Mouse (Mus musculus) B cell, adult 2 months (primary cell): Measurements from ENCODE around the gene Hrct1.
A peak's percentile ranks its signal among the peaks of the same experiment; 100 is the strongest.

Source experiments
- DNase-seq, 2 experiments: peaks; one replicate each; pipeline ENCODE4 v3.0.0; 2022

The Hrct1 gene

GRCm38 (mm10) chr4:43728576-43728954 lies 1.6 kb downstream of the Hrct1 start:
- DNase-seq = no peak

GRCm38 (mm10) chr4:43729126-43729525 lies 2.1 kb downstream of the Hrct1 start:
- DNase-seq = no peak

- no peak for DNase-seq
Measured at GRCm38 (mm10) chr4:43729794-43730550, 3.0 kb downstream of the Hrct1 start, which contains the start of gene Spaar. TSS of gene Spaar (plus strand) at chr4:43730034.

- DNase-seq = no peak
Measured at GRCm38 (mm10) chr4:43730750-43731297, 3.8 kb downstream of the Hrct1 start.

- no peak for DNase-seq
Measured at GRCm38 (mm10) chr4:43732171-43732570, 5.2 kb downstream of the Hrct1 start.

GRCm38 (mm10) chr4:43733186-43733585 lies 6.2 kb downstream of the Hrct1 start:
- DNase-seq = no peak

GRCm38 (mm10) chr4:43737144-43737543 lies 10.2 kb downstream of the Hrct1 start:
- no peak for DNase-seq

- no peak for DNase-seq
Measured at GRCm38 (mm10) chr4:43738989-43739674, 12.1 kb downstream of the Hrct1 start.

GRCm38 (mm10) chr4:43741526-43741925 lies 14.5 kb downstream of the Hrct1 start:
- no peak for DNase-seq

GRCm38 (mm10) chr4:43742637-43743036 lies 15.6 kb downstream of the Hrct1 start:
- no peak for DNase-seq

- no peak for DNase-seq
Measured at GRCm38 (mm10) chr4:43743099-43743498, 16.1 kb downstream of the Hrct1 start.

GRCm38 (mm10) chr4:43745187-43745586 lies 18.2 kb downstream of the Hrct1 start:
- DNase-seq = no peak

GRCm38 (mm10) chr4:43757213-43757612 lies 30.2 kb downstream of the Hrct1 start:
- no peak for DNase-seq

GRCm38 (mm10) chr4:43759571-43760418 lies 32.8 kb downstream of the Hrct1 start:
- DNase-seq = no peak

GRCm38 (mm10) chr4:43760460-43760859 lies 33.5 kb downstream of the Hrct1 start:
- peak; percentile 18 to 20 for DNase-seq

- DNase-seq = no peak
Measured at GRCm38 (mm10) chr4:43761336-43761735, 34.3 kb downstream of the Hrct1 start.

GRCm38 (mm10) chr4:43763410-43763809 lies 36.4 kb downstream of the Hrct1 start:
- DNase-seq = peak; percentile 35 to 38

GRCm38 (mm10) chr4:43768341-43768740 lies 41.4 kb downstream of the Hrct1 start:
- DNase-seq = no peak

- no peak for DNase-seq
Measured at GRCm38 (mm10) chr4:43769374-43769773, 42.4 kb downstream of the Hrct1 start.

GRCm38 (mm10) chr4:43770909-43771308 lies 43.9 kb downstream of the Hrct1 start, which contains the start of gene Olfr159:
TSS of gene Olfr159 (minus strand) at chr4:43771009.
- no peak for DNase-seq

- no peak for DNase-seq
Measured at GRCm38 (mm10) chr4:43771626-43772025, 44.6 kb downstream of the Hrct1 start.

GRCm38 (mm10) chr4:43772304-43772703 lies 45.3 kb downstream of the Hrct1 start:
- DNase-seq = no peak
